Mouse (Mus musculus) bone marrow, adult 2 months (tissue): ENCODE results near the gene Tfeb. TPM values are rescaled to one million over a fixed set of nuclear protein-coding genes. Genes with fewer than 3 reads are reported as not detected.

Source experiments
- H3K27ac ChIP-seq: fragments of 200-500 bp; 2 replicates; pipeline ENCODE4 v1.5.1; 2012; ENCODE audit warnings: low read depth, mild to moderate bottlenecking, control low read depth, inconsistent platforms, low read length; ENCODE audit not compliant: control insufficient read depth, poor library complexity, insufficient read depth
- H3K4me1 ChIP-seq: fragments of 200-500 bp; 2 replicates; pipeline ENCODE4 v1.6.1; 2011; ENCODE audit warnings: low read length; ENCODE audit not compliant: control insufficient read depth, insufficient read depth
- H3K4me3 ChIP-seq: fragments of 200-500 bp; replicated peaks from 2 replicates; pipeline ENCODE3; 2011; ENCODE audit warnings: mild to moderate bottlenecking, low read depth, low read length, control low read depth; ENCODE audit not compliant: control insufficient read depth
- CTCF ChIP-seq: fragments of 200-500 bp; IDR thresholded peaks from 2 replicates; pipeline ENCODE4 v1.5.1; 2011; ENCODE audit warnings: low read length, control low read depth; ENCODE audit not compliant: control insufficient read depth, insufficient read depth
- POLR2A ChIP-seq: fragments of 200-500 bp; IDR thresholded peaks from 2 replicates; pipeline ENCODE4 v1.6.1; 2011; ENCODE audit warnings: low read depth, mild to moderate bottlenecking, control low read depth, low read length, borderline replicate concordance; ENCODE audit not compliant: control insufficient read depth
- WGBS: fragments of 180-500 bp; shearing (Covaris S2); methylation state at CpG from one replicate; pipeline ENCODE4 v1.1.7; 2018; 5-methylcytosine and 5-hydroxymethylcytosine counted together
- polyA plus RNA-seq: library from polyadenylated mRNA; stranded (reverse); fragments of >200 nt; gene quantifications from 2 replicates; pipeline ENCODE4 v1.2.4, GENCODE M21; 2011; ENCODE audit warnings: low replicate concordance; ENCODE audit not compliant: missing spikeins, insufficient read depth, insufficient read length

The Tfeb gene
- polyA plus RNA-seq, 1 experiment = 43.7 TPM

GRCm38 (mm10) chr17:47818038-47818725, 81.4 kb downstream of the Tfeb start:
- WGBS = 79% methylated on average over 13 of the region's 13 CpGs
- Histone ChIP-seq H3K4me3 (no peak overlapping the region), H3K4me1 (no peaks in the 10 kb centered on the region), H3K27ac (no peak overlapping the region)
- TF ChIP-seq POLR2A = no peak
- TF ChIP-seq CTCF = no peak

GRCm38 (mm10) chr17:47821339-47821738, 84.5 kb downstream of the Tfeb start:
- WGBS = 91% methylated on average over 8 of the region's 8 CpGs
- Histone ChIP-seq H3K4me3 (no peak overlapping the region), H3K4me1 (no peaks in the 10 kb centered on the region), H3K27ac (no peak overlapping the region)
- no peak for TF ChIP-seq POLR2A
- TF ChIP-seq CTCF = no peak

- TF ChIP-seq POLR2A = no peak
- TF ChIP-seq CTCF = no peak
- Histone ChIP-seq H3K27ac (no peak overlapping the region), H3K4me3 (no peak overlapping the region), H3K4me1 (no peaks in the 10 kb centered on the region; the same call in 1 of the 2 replicates)
- WGBS = 40% methylated on average over 9 of the region's 9 CpGs
Measured at GRCm38 (mm10) chr17:47831161-47831560, 94.3 kb downstream of the Tfeb start.

GRCm38 (mm10) chr17:47831772-47832171, 94.9 kb downstream of the Tfeb start:
- H3K4me3 ChIP-seq = no peak overlapping the region
- TF ChIP-seq CTCF = no peak
- no peaks in the 10 kb centered on the region; the same call in 1 of the 2 replicates for H3K4me1 ChIP-seq
- 58% methylated on average over 5 of the region's 5 CpGs for WGBS
- no peak overlapping the region for H3K27ac ChIP-seq

- H3K4me3 ChIP-seq = peak overlapping the region; percentile 17
- no peak for TF ChIP-seq CTCF
- no peak overlapping the region for H3K27ac ChIP-seq
- no peaks in the 10 kb centered on the region; the same call in 1 of the 2 replicates for H3K4me1 ChIP-seq
- WGBS = 5% methylated on average over 17 of the region's 17 CpGs
Measured at GRCm38 (mm10) chr17:47832501-47833028, 95.7 kb downstream of the Tfeb start.

- Histone ChIP-seq H3K4me3 (peak overlapping the region; percentile 17), H3K27ac (no peak overlapping the region), H3K4me1 (no peaks in the 10 kb centered on the region; the same call in 1 of the 2 replicates)
- no peak for TF ChIP-seq POLR2A
- no peak for TF ChIP-seq CTCF
- 1% methylated on average over 42 of the region's 45 CpGs for WGBS
Measured at GRCm38 (mm10) chr17:47833029-47833627, 96.3 kb downstream of the Tfeb start.

GRCm38 (mm10) chr17:47833628-47834481, 97.0 kb downstream of the Tfeb start:
- WGBS = 3% methylated on average over 45 of the region's 45 CpGs
- Histone ChIP-seq H3K27ac (no peak overlapping the region), H3K4me3 (no peak overlapping the region), H3K4me1 (no peaks in the 10 kb centered on the region; the same call in 1 of the 2 replicates)
- TF ChIP-seq CTCF (no peak), POLR2A (no peak)

GRCm38 (mm10) chr17:47834482-47834767, 97.6 kb downstream of the Tfeb start, which contains the start of gene Mdfi:
Mdfi (minus strand) TSS chr17:47834691.
- no peak within 1 kb of the TSS for H3K4me3 ChIP-seq
- 13% methylated on average over 18 of the region's 18 CpGs for WGBS
- H3K4me1 ChIP-seq = no peaks in the 10 kb centered on the region; the same call in 1 of the 2 replicates
- TF ChIP-seq CTCF (no peak), POLR2A (no peak)
- no peak within 1 kb of the TSS for H3K27ac ChIP-seq
